Mouse (Mus musculus): ENCODE results near the gene Cmtr2.

The Cmtr2 gene

GRCm38 (mm10) chr8:110265796-110266305, 50.4 kb downstream of the Cmtr2 start:
- DNase-seq, result no peak

GRCm38 (mm10) chr8:110266741-110267140, 51.3 kb downstream of the Cmtr2 start, which contains the start of gene Hydin:
Gene Hydin, plus strand, starts transcription at chr8:110266977.
- peak; percentile 51 to 63 for DNase-seq

GRCm38 (mm10) chr8:110267268-110267667, 51.8 kb downstream of the Cmtr2 start:
- DNase-seq, result no peak

- DNase-seq, result no peak
Observed at GRCm38 (mm10) chr8:110270659-110271058, 55.2 kb downstream of the Cmtr2 start.

- no peak for DNase-seq
Observed at GRCm38 (mm10) chr8:110273394-110273793, 57.9 kb downstream of the Cmtr2 start.
